9 mouse cellular contexts compared by ENCODE assay signal in genomic region chr7:51540736-51541135, GRCm38 (mm10). TPM values are rescaled to one million over a fixed set of nuclear protein-coding genes. Genes with fewer than 3 reads are reported as not detected.
DNase-seq lines count a peak whose midpoint lies in the region; ATAC-seq and TF ChIP-seq lines count a peak whose summit lies in the region.
"Had no signal": no experiment of that assay in that cellular context is flagged by ENCODE, and none has a peak within 500 bp of the region (broad histone marks: within the 10 kb centered on the region; RNA-seq: fewer than 3 reads in every experiment).

No protein-coding gene starts in this region.

- H3K9me3 ChIP-seq in forebrain, postnatal 0 days (ENCODE audit: low read length): no peaks in the 10 kb centered on the region
- no peaks in the 10 kb centered on the region for H3K9me3 ChIP-seq in forebrain, embryonic 16.5 days (ENCODE audit: control insufficient read depth, low read length)
- H3K9me3 ChIP-seq in neural tube, embryonic 11.5 days (ENCODE audit: control insufficient read depth, low read length): no peaks in the 10 kb centered on the region
- H3K9me3 ChIP-seq in neural tube, embryonic 15.5 days (replicated peaks): no peaks in the 10 kb centered on the region

- no peaks in the 10 kb centered on the region for H3K36me3 ChIP-seq in forebrain, postnatal 0 days (ENCODE audit: insufficient read depth)
- H3K36me3 ChIP-seq in forebrain, embryonic 16.5 days (ENCODE audit: control insufficient read depth, insufficient read depth): no peaks in the 10 kb centered on the region
- no peaks in the 10 kb centered on the region for H3K36me3 ChIP-seq in neural tube, embryonic 11.5 days (ENCODE audit: control insufficient read depth, insufficient read depth, low read length)
- no peaks in the 10 kb centered on the region for H3K36me3 ChIP-seq in neural tube, embryonic 15.5 days

- no peaks in the 10 kb centered on the region for H3K27me3 ChIP-seq in forebrain, postnatal 0 days (ENCODE audit: insufficient read depth, low read length)
- H3K27me3 ChIP-seq in forebrain, embryonic 16.5 days (replicated peaks; ENCODE audit: control insufficient read depth, insufficient read depth, low read length): no peaks in the 10 kb centered on the region
- no peaks in the 10 kb centered on the region for H3K27me3 ChIP-seq in neural tube, embryonic 11.5 days (ENCODE audit: control insufficient read depth, insufficient read depth, low read length)
- H3K27me3 ChIP-seq in neural tube, embryonic 15.5 days (replicated peaks): no peaks in the 10 kb centered on the region
- H3K27me3 ChIP-seq: CH12.LX had no signal

- WGBS in forebrain, postnatal 0 days: 65% methylated on average over 6 of the region's 6 CpGs
- WGBS in forebrain, embryonic 16.5 days: 65% methylated on average over 6 of the region's 6 CpGs
- WGBS in neural tube, embryonic 11.5 days: 69% methylated on average over 6 of the region's 6 CpGs
- WGBS in neural tube, embryonic 15.5 days: 72% methylated on average over 6 of the region's 6 CpGs

- H3K4me3 ChIP-seq in forebrain, postnatal 0 days (ENCODE audit: low read depth, low read length): no peak overlapping the region
- no peak overlapping the region for H3K4me3 ChIP-seq in forebrain, embryonic 16.5 days (replicated peaks; ENCODE audit: low read length)
- no peak overlapping the region for H3K4me3 ChIP-seq in neural tube, embryonic 11.5 days (ENCODE audit: low read depth, low read length)
- no peak overlapping the region for H3K4me3 ChIP-seq in neural tube, embryonic 15.5 days (replicated peaks)

- TF ChIP-seq CTCF in forebrain, postnatal 0 days (IDR thresholded peaks at IDR 0.05; ENCODE audit: low read depth): peak; percentile 47

- no peak overlapping the region for H3K9ac ChIP-seq in forebrain, postnatal 0 days
- H3K9ac ChIP-seq in forebrain, embryonic 16.5 days (replicated peaks; ENCODE audit: low read depth, low read length): no peak overlapping the region
- no peak overlapping the region for H3K9ac ChIP-seq in neural tube, embryonic 11.5 days (ENCODE audit: low read length)
- no peak overlapping the region for H3K9ac ChIP-seq in neural tube, embryonic 15.5 days (replicated peaks)

- no peak for DNase-seq in forebrain, postnatal 0 days
- DNase-seq in neural tube, embryonic 11.5 days (ENCODE audit: low spot score): peak; percentile 38
- DNase-seq in embryo, embryonic 11.5 days (ENCODE audit: low read depth, low spot score): peak; percentile 16
- peak; percentile 3 for DNase-seq in lung, postnatal 14 days
- DNase-seq in frontal cortex, adult 2 months (ENCODE audit: extremely low spot score in 1 of 2, low spot score in 1 of 2): no peak
- DNase-seq in layer of hippocampus, adult 9-10 months (ENCODE audit: low spot score): no peak

- no peak overlapping the region for H3K27ac ChIP-seq in forebrain, postnatal 0 days (ENCODE audit: low read depth, low read length)
- no peak overlapping the region for H3K27ac ChIP-seq in forebrain, embryonic 16.5 days (ENCODE audit: low read length)
- H3K27ac ChIP-seq in neural tube, embryonic 11.5 days (ENCODE audit: low read depth, low read length): no peak overlapping the region
- H3K27ac ChIP-seq in neural tube, embryonic 15.5 days (replicated peaks): no peak overlapping the region

- no peak overlapping the region for H3K4me2 ChIP-seq in forebrain, postnatal 0 days (ENCODE audit: low read depth)
- no peak overlapping the region for H3K4me2 ChIP-seq in forebrain, embryonic 16.5 days (ENCODE audit: low read length)
- no peak overlapping the region for H3K4me2 ChIP-seq in neural tube, embryonic 11.5 days (ENCODE audit: low read depth)
- H3K4me2 ChIP-seq in neural tube, embryonic 15.5 days: no peak overlapping the region

- no peak for ATAC-seq in forebrain, postnatal 0 days
- no peak for ATAC-seq in forebrain, embryonic 16.5 days
- ATAC-seq in neural tube, embryonic 11.5 days (ENCODE audit: insufficient read depth, low FRiP score, low TSS enrichment): no peak
- no peak for ATAC-seq in neural tube, embryonic 15.5 days (ENCODE audit: low FRiP score)

- no peaks in the 10 kb centered on the region for H3K4me1 ChIP-seq in forebrain, postnatal 0 days (ENCODE audit: insufficient read depth)
- no peaks in the 10 kb centered on the region for H3K4me1 ChIP-seq in forebrain, embryonic 16.5 days (replicated peaks; ENCODE audit: control insufficient read depth, insufficient read depth, low read length)
- no peaks in the 10 kb centered on the region for H3K4me1 ChIP-seq in neural tube, embryonic 11.5 days (ENCODE audit: control insufficient read depth, insufficient read depth, low read length)
- H3K4me1 ChIP-seq in neural tube, embryonic 15.5 days: no peaks in the 10 kb centered on the region

RNA-seq across cellular contexts. Expression of gene Ano5, which starts 29.9 kb away (rescaled TPM):
- 0.92 and 1.2 TPM in 2 replicates for total RNA-seq in forebrain, postnatal 0 days (2014; rRNA removed)
- 0.33 and 0.77 TPM in 2 replicates for polyA plus RNA-seq in forebrain, postnatal 0 days (2015; fragmentation: Nextera tagmentation; extraction: Ambion mirVana)
- 0.20 and 0.47 TPM in 2 replicates for polyA plus RNA-seq in forebrain, embryonic 16.5 days (2015; fragmentation: Nextera tagmentation; extraction: Ambion mirVana)
- 0.42 and 0.66 TPM in 2 replicates for polyA plus RNA-seq in neural tube, embryonic 11.5 days (2014; fragmentation: Nextera tagmentation; extraction: Ambion mirVana)
- 1.0 and 1.5 TPM in 2 replicates for polyA plus RNA-seq in neural tube, embryonic 15.5 days (2015; fragmentation: Nextera tagmentation; extraction: Ambion mirVana)
- polyA plus RNA-seq in frontal cortex, adult 2 months (2012; rRNA removed): 0.36 and 0.50 TPM in 2 replicates
- total RNA-seq: CH12.LX had no signal

Comparison
In these comparisons a context has a peak if more than half of its experiments do, and no peak if none do; other contexts are left out.
1. DNase-seq: peak in neural tube, embryonic 11.5 days (single experiment), embryo, embryonic 11.5 days (single experiment) and lung, postnatal 14 days (single experiment); none in forebrain, postnatal 0 days (single experiment), frontal cortex, adult 2 months (0 of 2) and layer of hippocampus, adult 9-10 months (single experiment).